In genomic region chr10:110931161-110931912, GRCm38 (mm10) we compare ENCODE assay signal across 8 mouse cellular contexts. TPM values are rescaled to one million over a fixed set of nuclear protein-coding genes. Genes with fewer than 3 reads are reported as not detected.
DNase-seq lines count a peak whose midpoint lies in the region; ATAC-seq and TF ChIP-seq lines count a peak whose summit lies in the region.

No protein-coding gene starts in this region.

- no peak for TF ChIP-seq EP300 in heart, adult 2 months (IDR thresholded peaks at IDR 0.05; ENCODE audit: insufficient read depth, low read depth, low read length)

- H3K9me3 ChIP-seq in E14TG2a.4 (ENCODE audit: low read length): no peaks in the 10 kb centered on the region
- no peaks in the 10 kb centered on the region for H3K9me3 ChIP-seq in forebrain, embryonic 13.5 days (replicated peaks)
- no peaks in the 10 kb centered on the region for H3K9me3 ChIP-seq in megakaryocyte, embryonic 14.5 days

- no peak for TF ChIP-seq CTCF in heart, adult 2 months (IDR thresholded peaks at IDR 0.05)
- no peak for TF ChIP-seq CTCF in E14TG2a.4 (conservative IDR thresholded peaks at IDR 0.05; ENCODE audit: low read length)
- TF ChIP-seq CTCF in cerebellum, adult 2 months (IDR thresholded peaks at IDR 0.05; ENCODE audit: borderline replicate concordance, insufficient read depth, low read depth, low read length): no peak

- no peaks in the 10 kb centered on the region for H3K79me2 ChIP-seq in heart, adult 2 months (replicated peaks; ENCODE audit: control insufficient read depth, insufficient read depth, low read length)

- H3K4me2 ChIP-seq in forebrain, embryonic 13.5 days: peak overlapping the region; percentile 54

- H3K36me3 ChIP-seq in heart, adult 2 months (ENCODE audit: control insufficient read depth, insufficient read depth, low read length): no peaks in the 10 kb centered on the region
- peaks cover 61% of the 10 kb centered on the region for H3K36me3 ChIP-seq in E14TG2a.4 (ENCODE audit: insufficient read depth, low read length)
- peaks cover 9% of the 10 kb centered on the region for H3K36me3 ChIP-seq in forebrain, embryonic 13.5 days (ENCODE audit: poor library complexity, severe bottlenecking)
- H3K36me3 ChIP-seq in megakaryocyte, embryonic 14.5 days (replicated peaks; ENCODE audit: low read length): peaks cover 6% of the 10 kb centered on the region

- H3K27ac ChIP-seq in heart, adult 2 months: peak overlapping the region; percentile 26; the same call in 1 of the 2 replicates
- H3K27ac ChIP-seq in forebrain, embryonic 13.5 days: peak overlapping the region; percentile 87
- no peak overlapping the region for H3K27ac ChIP-seq in cerebellum, adult 2 months (ENCODE audit: insufficient read depth, low read length)

- TF ChIP-seq POLR2A in heart, adult 2 months (IDR thresholded peaks at IDR 0.05; ENCODE audit: insufficient read depth, low read depth, low read length): no peak
- TF ChIP-seq POLR2A in cerebellum, adult 2 months (IDR thresholded peaks at IDR 0.05; ENCODE audit: borderline replicate concordance, insufficient read depth, low read length): no peak

- WGBS in heart, adult 2 months: 63% methylated on average over 13 of the region's 13 CpGs
- 15% methylated on average over 13 of the region's 13 CpGs for WGBS in forebrain, embryonic 13.5 days
- WGBS in cerebellum, adult 2 months: 70% methylated on average over 13 of the region's 13 CpGs

- intact Hi-C loops in heart, adult 2 months (cut with DNase I): no loop called here
- intact Hi-C loops in heart, postnatal 14 days (cut with DNase I): no loop called here

- peaks cover 5% of the 10 kb centered on the region for H3K4me1 ChIP-seq in heart, adult 2 months (ENCODE audit: control insufficient read depth, insufficient read depth, low read length)
- peaks cover 81% of the 10 kb centered on the region for H3K4me1 ChIP-seq in E14TG2a.4 (replicated peaks; ENCODE audit: low read depth, low read length)
- H3K4me1 ChIP-seq in forebrain, embryonic 13.5 days: peaks cover 50% of the 10 kb centered on the region
- peaks cover 28% of the 10 kb centered on the region for H3K4me1 ChIP-seq in megakaryocyte, embryonic 14.5 days
- peaks cover 9% of the 10 kb centered on the region for H3K4me1 ChIP-seq in cerebellum, adult 2 months (ENCODE audit: control insufficient read depth, insufficient read depth, low read length)

- ATAC-seq in forebrain, embryonic 13.5 days: peak; percentile 52
- ATAC-seq in monocyte, adult 5-6 weeks (replicated peaks; ENCODE audit: insufficient number of reproducible peaks, low FRiP score, low TSS enrichment, poor library complexity, severe bottlenecking): no peak

- H3K27me3 ChIP-seq in heart, adult 2 months (ENCODE audit: control insufficient read depth, insufficient read depth, low read length): no peaks in the 10 kb centered on the region
- H3K27me3 ChIP-seq in E14TG2a.4 (ENCODE audit: insufficient read depth, low read length): no peaks in the 10 kb centered on the region
- no peaks in the 10 kb centered on the region for H3K27me3 ChIP-seq in forebrain, embryonic 13.5 days
- H3K27me3 ChIP-seq in megakaryocyte, embryonic 14.5 days (replicated peaks): no peaks in the 10 kb centered on the region
- no peaks in the 10 kb centered on the region for H3K27me3 ChIP-seq in cerebellum, adult 2 months (ENCODE audit: control insufficient read depth, insufficient read depth, low read length)

- H3K9ac ChIP-seq in heart, adult 2 months (ENCODE audit: low read depth, low read length): no peak overlapping the region; the same call in 1 of the 2 replicates
- H3K9ac ChIP-seq in forebrain, embryonic 13.5 days: peak overlapping the region; percentile 51

- peak overlapping the region; percentile 0; the same call in 1 of the 2 replicates for H3K4me3 ChIP-seq in heart, adult 2 months
- peak overlapping the region; percentile 62 for H3K4me3 ChIP-seq in E14TG2a.4 (replicated peaks; ENCODE audit: low read length)
- peak overlapping the region; percentile 26 for H3K4me3 ChIP-seq in forebrain, embryonic 13.5 days
- H3K4me3 ChIP-seq in megakaryocyte, embryonic 14.5 days (replicated peaks): peak overlapping the region; percentile 81
- no peak overlapping the region for H3K4me3 ChIP-seq in cerebellum, adult 2 months (replicated peaks; ENCODE audit: insufficient read depth, low read depth, low read length)

- DNase-seq in heart, adult 2 months: no peak
- DNase-seq in heart, postnatal 14 days: no peak
- no peak for DNase-seq in cerebellum, adult 2 months
- DNase-seq in frontal cortex, postnatal 25 days (ENCODE audit: low spot score in 2 of 2): no peak

RNA-seq across cellular contexts. Expression of gene Csrp2, which starts 11.7 kb away (rescaled TPM):
- total RNA-seq in heart, adult 2 months (2021): 10 to 100 TPM; 37.0 to 41.6 TPM
- polyA plus RNA-seq in heart, adult 2 months (2012; rRNA removed): 39.3 and 39.5 TPM in 2 replicates
- 10 to 100 TPM; 92.6 to 95.4 TPM for total RNA-seq in heart, postnatal 14 days (2021)
- 152 and 159 TPM in 2 replicates for polyA plus RNA-seq in forebrain, embryonic 13.5 days (2015; fragmentation: Nextera tagmentation; extraction: Ambion mirVana)
- polyA plus RNA-seq in megakaryocyte, embryonic 14.5 days (2012; ENCODE audit: insufficient read depth, low replicate concordance): 19.5 and 32.9 TPM in 2 replicates
- 22.0 to 38.3 TPM (median 35.8 TPM) in 3 replicates for total RNA-seq in monocyte, adult 5-6 weeks (2017)
- polyA plus RNA-seq in cerebellum, adult 2 months (2012; rRNA removed): 14.1 and 14.3 TPM in 2 replicates
